Mouse (Mus musculus) heart, embryonic 10.5 days (tissue): ENCODE measurements around the gene Masp2. TPM values are rescaled to one million over a fixed set of nuclear protein-coding genes. Genes with fewer than 3 reads are reported as not detected.
A peak's percentile ranks its signal among the peaks of the same experiment; 100 is the strongest.

ENCODE experiments used
- DNase-seq: peaks from one replicate; pipeline ENCODE4 v3.0.0-alpha.2; 2017; ENCODE audit warnings: low spot score
- H3K27ac ChIP-seq: fragments of 300-500 bp; sonication (generic); 2 replicates; pipeline ENCODE4 v1.5.1; 2016; ENCODE audit warnings: mild to moderate bottlenecking
- H3K27me3 ChIP-seq: fragments of 300-500 bp; sonication (generic); 2 replicates; pipeline ENCODE4 v1.6.1; 2016; ENCODE audit warnings: mild to moderate bottlenecking; ENCODE audit not compliant: poor library complexity, insufficient read depth, severe bottlenecking
- H3K36me3 ChIP-seq: fragments of 300-500 bp; sonication (generic); 2 replicates; pipeline ENCODE4 v1.6.1; 2016; ENCODE audit warnings: mild to moderate bottlenecking, moderate library complexity
- H3K4me1 ChIP-seq: fragments of 300-500 bp; sonication (generic); 2 replicates; pipeline ENCODE4 v1.6.1; 2016; ENCODE audit warnings: mild to moderate bottlenecking
- H3K4me3 ChIP-seq: fragments of 300-500 bp; sonication (generic); 2 replicates; pipeline ENCODE4 v1.5.1; 2016; ENCODE audit warnings: mild to moderate bottlenecking, moderate library complexity
- H3K9me3 ChIP-seq: fragments of 300-500 bp; sonication (generic); 2 replicates; pipeline ENCODE4 v1.6.1; 2016; ENCODE audit warnings: mild to moderate bottlenecking, moderate library complexity
- WGBS: fragments of 180-500 bp; shearing (Covaris S2); methylation state at CpG from one replicate; pipeline ENCODE4 v1.1.7; 2016; 5-methylcytosine and 5-hydroxymethylcytosine counted together
- polyA plus RNA-seq: library from polyadenylated mRNA; unstranded; fragments of >200 nt; fragmentation: Nextera tagmentation; extraction: Ambion mirVana; gene quantifications from 2 replicates; pipeline ENCODE4 v1.2.1, GENCODE M21; 2016

Gene Masp2
- polyA plus RNA-seq, 1 experiment from 2014 or later: 0.82 TPM

- Histone ChIP-seq H3K27ac (peak within 1 kb of the TSS; percentile 100), H3K36me3 (peaks cover 35% of the 10 kb centered on the region), H3K4me1 (peaks cover 16% of the 10 kb centered on the region), H3K9me3 (no peaks in the 10 kb centered on the region), H3K27me3 (no peaks in the 10 kb centered on the region), H3K4me3 (peak within 1 kb of the TSS; percentile 94)
- peak; percentile 96 for DNase-seq
- WGBS: under 1% methylated on average over 51 of the region's 51 CpGs
These were observed 24.4 kb downstream of the Masp2 start, which contains the start of gene Tardbp for GRCm38 (mm10) chr4:148626623-148627185. TSS of gene Tardbp (minus strand) at chr4:148627019.

- H3K36me3 ChIP-seq: peaks cover 29% of the 10 kb centered on the region
- H3K27ac ChIP-seq: peak overlapping the region; percentile 100
- peaks cover 16% of the 10 kb centered on the region for H3K4me1 ChIP-seq
- DNase-seq: no peak
- WGBS: 58% methylated on average over 3 of the region's 3 CpGs
- H3K27me3 ChIP-seq: no peaks in the 10 kb centered on the region
- no peaks in the 10 kb centered on the region for H3K9me3 ChIP-seq
- H3K4me3 ChIP-seq: peak overlapping the region; percentile 94
These were observed 24.9 kb downstream of the Masp2 start for GRCm38 (mm10) chr4:148627246-148627645.

GRCm38 (mm10) chr4:148632013-148632692 lies 29.8 kb downstream of the Masp2 start:
- H3K36me3 ChIP-seq: no peaks in the 10 kb centered on the region
- DNase-seq: no peak
- 63% methylated on average over 3 of the region's 3 CpGs for WGBS

GRCm38 (mm10) chr4:148633395-148634061 lies 31.2 kb downstream of the Masp2 start:
- H3K4me3 ChIP-seq: no peak overlapping the region
- H3K27ac ChIP-seq: no peak overlapping the region
- no peaks in the 10 kb centered on the region for H3K9me3 ChIP-seq
- 0 out of 2 replicates have a peak, but pooled peaks cover 3% of the 10 kb centered on the region for H3K4me1 ChIP-seq
- DNase-seq: no peak
- no peaks in the 10 kb centered on the region for H3K27me3 ChIP-seq
- WGBS: 61% methylated on average over 2 of the region's 2 CpGs
- H3K36me3 ChIP-seq: no peaks in the 10 kb centered on the region

More at GRCm38 (mm10) chr4:148632013-148632692, 29.8 kb downstream of the Masp2 start:
- Histone ChIP-seq H3K4me1 (peaks cover 3% of the 10 kb centered on the region; the same call in 1 of the 2 replicates), H3K4me3 (no peak overlapping the region), H3K9me3 (no peaks in the 10 kb centered on the region), H3K27me3 (no peaks in the 10 kb centered on the region), H3K27ac (no peak overlapping the region)

- 80% methylated on average over 2 of the region's 2 CpGs for WGBS
- no peak overlapping the region for H3K27ac ChIP-seq
- 0 out of 2 replicates have a peak, but pooled peaks cover 3% of the 10 kb centered on the region for H3K4me1 ChIP-seq
- no peaks in the 10 kb centered on the region for H3K36me3 ChIP-seq
- no peak for DNase-seq
- no peaks in the 10 kb centered on the region for H3K27me3 ChIP-seq
- no peaks in the 10 kb centered on the region for H3K9me3 ChIP-seq
- H3K4me3 ChIP-seq: no peak overlapping the region
These were observed 33.0 kb downstream of the Masp2 start for GRCm38 (mm10) chr4:148635309-148635708.

GRCm38 (mm10) chr4:148638302-148638701 lies 35.9 kb downstream of the Masp2 start:
- Histone ChIP-seq H3K27ac (no peak overlapping the region), H3K4me3 (no peak overlapping the region), H3K4me1 (0 out of 2 replicates have a peak, but pooled peaks cover 3% of the 10 kb centered on the region), H3K36me3 (no peaks in the 10 kb centered on the region), H3K9me3 (no peaks in the 10 kb centered on the region), H3K27me3 (no peaks in the 10 kb centered on the region)
- no peak for DNase-seq
- WGBS: 42% methylated on average over 9 of the region's 9 CpGs

GRCm38 (mm10) chr4:148639455-148639854 lies 37.1 kb downstream of the Masp2 start:
- Histone ChIP-seq H3K27me3 (no peaks in the 10 kb centered on the region), H3K27ac (no peak overlapping the region)
- 78% methylated on average over 2 of the region's 2 CpGs for WGBS

GRCm38 (mm10) chr4:148641121-148641520 lies 38.8 kb downstream of the Masp2 start:
- Histone ChIP-seq H3K4me1 (peaks cover 13% of the 10 kb centered on the region), H3K27me3 (no peaks in the 10 kb centered on the region), H3K4me3 (no peak overlapping the region), H3K27ac (no peak overlapping the region), H3K9me3 (no peaks in the 10 kb centered on the region), H3K36me3 (no peaks in the 10 kb centered on the region)
- 83% methylated on average over 5 of the region's 5 CpGs for WGBS
- DNase-seq: no peak

More at GRCm38 (mm10) chr4:148639455-148639854, 37.1 kb downstream of the Masp2 start:
- no peaks in the 10 kb centered on the region for H3K9me3 ChIP-seq
- DNase-seq: no peak
- no peaks in the 10 kb centered on the region for H3K36me3 ChIP-seq
- H3K4me3 ChIP-seq: no peak overlapping the region
- peaks cover 13% of the 10 kb centered on the region for H3K4me1 ChIP-seq

GRCm38 (mm10) chr4:148643291-148644156 lies 41.2 kb downstream of the Masp2 start, which contains the start of gene Gm572:
TSS of gene Gm572 (plus strand) at chr4:148643317.
- no peaks in the 10 kb centered on the region for H3K27me3 ChIP-seq
- peak within 1 kb of the TSS; percentile 72 for H3K27ac ChIP-seq
- no peaks in the 10 kb centered on the region for H3K9me3 ChIP-seq
- peaks cover 10% of the 10 kb centered on the region for H3K4me1 ChIP-seq
- no peak for DNase-seq
- peak within 1 kb of the TSS; percentile 40 for H3K4me3 ChIP-seq
- 56% methylated on average over 15 of the region's 15 CpGs for WGBS
- no peaks in the 10 kb centered on the region for H3K36me3 ChIP-seq

- H3K27me3 ChIP-seq: no peaks in the 10 kb centered on the region
- peak overlapping the region; percentile 40 for H3K4me3 ChIP-seq
- WGBS: 2% methylated on average over 9 of the region's 9 CpGs
- H3K9me3 ChIP-seq: no peaks in the 10 kb centered on the region
- DNase-seq: peak; percentile 84
- H3K36me3 ChIP-seq: no peaks in the 10 kb centered on the region
- H3K27ac ChIP-seq: peak overlapping the region; percentile 72
- peaks cover 10% of the 10 kb centered on the region for H3K4me1 ChIP-seq
These were observed 41.8 kb downstream of the Masp2 start for GRCm38 (mm10) chr4:148644157-148644511.

- Histone ChIP-seq H3K27me3 (no peaks in the 10 kb centered on the region), H3K4me1 (peaks cover 10% of the 10 kb centered on the region), H3K36me3 (no peaks in the 10 kb centered on the region), H3K9me3 (no peaks in the 10 kb centered on the region), H3K4me3 (no peak overlapping the region), H3K27ac (no peak overlapping the region)
- DNase-seq: no peak
- WGBS: 86% methylated on average over 6 of the region's 6 CpGs
These were observed 42.6 kb downstream of the Masp2 start for GRCm38 (mm10) chr4:148644926-148645325.

- Histone ChIP-seq H3K27me3 (no peaks in the 10 kb centered on the region), H3K36me3 (no peaks in the 10 kb centered on the region), H3K9me3 (no peaks in the 10 kb centered on the region), H3K4me1 (peaks cover 10% of the 10 kb centered on the region), H3K4me3 (peak overlapping the region; percentile 34; the same call in 1 of the 2 replicates), H3K27ac (peak overlapping the region; percentile 69)
- DNase-seq: peak; percentile 86
- WGBS: 35% methylated on average over 11 of the region's 11 CpGs
These were observed 44.3 kb downstream of the Masp2 start for GRCm38 (mm10) chr4:148646616-148647015.
